Mouse (Mus musculus) embryonic facial prominence, embryonic 13.5 days (tissue): Measurements from ENCODE around the gene Runx3. TPM values are rescaled to one million over a fixed set of nuclear protein-coding genes. Genes with fewer than 3 reads are reported as not detected.
A peak's percentile ranks its signal among the peaks of the same experiment; 100 is the strongest.

Source experiments
- ATAC-seq: fragments of 200-750 bp; cut with Nextera tagmentation; 2 replicates; pipeline ENCODE4 v1.8.0; 2017; ENCODE audit warnings: low read depth; ENCODE audit not compliant: insufficient number of reproducible peaks, insufficient read depth, low FRiP score, low TSS enrichment
- H3K27ac ChIP-seq: fragments of 300-500 bp; sonication (generic); 2 replicates; pipeline ENCODE4 v1.5.1; 2015; ENCODE audit warnings: moderate library complexity, mild to moderate bottlenecking, inconsistent platforms
- H3K27me3 ChIP-seq: fragments of 300-500 bp; sonication (generic); 2 replicates; pipeline ENCODE4 v1.6.1; 2015; ENCODE audit warnings: mild to moderate bottlenecking, inconsistent platforms
- H3K36me3 ChIP-seq: fragments of 300-500 bp; sonication (generic); 2 replicates; pipeline ENCODE4 v1.6.1; 2015; ENCODE audit warnings: mild to moderate bottlenecking, inconsistent platforms
- H3K4me1 ChIP-seq: fragments of 300-500 bp; sonication (generic); 2 replicates; pipeline ENCODE4 v1.6.1; 2015; ENCODE audit warnings: inconsistent platforms
- H3K4me2 ChIP-seq: fragments of 300-500 bp; sonication (generic); 2 replicates; pipeline ENCODE4 v1.6.1; 2015; ENCODE audit warnings: moderate library complexity, mild to moderate bottlenecking, inconsistent platforms
- H3K4me3 ChIP-seq: fragments of 300-500 bp; sonication (generic); 2 replicates; pipeline ENCODE4 v1.5.1; 2015; ENCODE audit warnings: mild to moderate bottlenecking, inconsistent platforms
- H3K9ac ChIP-seq: fragments of 300-500 bp; sonication (generic); 2 replicates; pipeline ENCODE4 v1.6.1; 2015; ENCODE audit warnings: mild to moderate bottlenecking, inconsistent platforms
- H3K9me3 ChIP-seq: fragments of 300-500 bp; sonication (generic); 2 replicates; pipeline ENCODE4 v1.6.1; 2016; ENCODE audit warnings: inconsistent platforms
- WGBS: fragments of 180-500 bp; shearing (Covaris S2); methylation state at CpG from one replicate; pipeline ENCODE4 v1.1.7; 2015; ENCODE audit warnings: mixed read lengths; 5-methylcytosine and 5-hydroxymethylcytosine counted together
- polyA plus RNA-seq: library from polyadenylated mRNA; unstranded; fragments of >200 nt; fragmentation: Nextera tagmentation; extraction: Ambion mirVana; gene quantifications from 2 replicates; pipeline ENCODE4 v1.2.1, GENCODE M21; 2015

The Runx3 gene
- 3.1 and 3.9 TPM in 2 replicates for polyA plus RNA-seq

DNA sequence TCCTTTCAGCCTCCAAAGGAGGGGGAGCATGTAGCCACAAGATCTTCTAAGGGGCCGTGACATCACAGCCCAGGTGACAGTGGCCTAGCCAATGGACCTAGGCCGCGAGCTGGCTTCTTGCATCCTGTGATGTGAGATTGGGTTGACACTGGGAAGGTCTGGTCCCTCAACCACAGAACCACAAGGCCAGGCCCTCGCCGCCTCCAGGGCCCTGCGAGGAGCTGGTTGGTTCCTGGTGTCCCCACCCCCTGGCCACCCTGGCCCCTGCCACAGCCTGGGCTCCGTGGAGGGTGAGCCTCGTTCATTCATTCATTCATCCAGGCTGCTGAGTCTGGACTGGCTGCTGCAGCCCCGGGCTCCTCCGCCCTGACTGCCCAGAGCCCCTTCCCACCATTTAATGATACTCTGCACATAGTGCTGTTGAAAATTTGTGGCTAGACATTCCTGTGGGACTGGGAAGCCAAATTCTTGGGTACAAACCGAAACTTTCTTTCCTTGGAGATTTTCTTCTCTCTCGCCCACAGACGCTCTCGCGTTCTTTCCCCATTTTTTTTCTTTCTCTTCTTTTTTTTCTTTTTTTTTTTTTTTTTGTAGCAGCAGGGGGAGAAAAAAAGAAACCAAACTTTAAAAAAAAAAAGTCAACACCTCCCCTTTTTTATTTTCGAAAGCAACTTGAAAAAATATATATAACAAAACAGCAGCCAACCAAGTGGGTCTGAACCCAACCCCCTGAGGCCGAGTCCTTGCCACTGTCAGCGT is at the start of gene Runx3:
Runx3 (plus strand) TSS at position 311 of the 759 bp plus-strand sequence.
- peak within 1 kb of the TSS; percentile 27; the same call in 1 of the 2 replicates for H3K9ac ChIP-seq

GRCm38 (mm10) chr4:135072671-135073070 is 47.8 kb upstream of the Runx3 start:
- H3K4me3 ChIP-seq, result no peak overlapping the region
- no peak for ATAC-seq
- H3K27me3 ChIP-seq, result no peaks in the 10 kb centered on the region
- H3K9me3 ChIP-seq, result no peaks in the 10 kb centered on the region
- WGBS, result 89% methylated on average over 6 of the region's 6 CpGs
- H3K4me1 ChIP-seq, result peaks cover 6% of the 10 kb centered on the region
- H3K4me2 ChIP-seq, result no peak overlapping the region
- H3K27ac ChIP-seq, result no peak overlapping the region
- no peaks in the 10 kb centered on the region for H3K36me3 ChIP-seq
- H3K9ac ChIP-seq, result no peak overlapping the region

More for the DNA sequence above, at the start of gene Runx3:
- H3K36me3 ChIP-seq, result no peaks in the 10 kb centered on the region
- WGBS, result 63% methylated on average over 18 of the region's 18 CpGs
- ATAC-seq, result peak; percentile 52
- H3K4me3 ChIP-seq, result 0 out of 2 replicates have a peak within 1 kb of the TSS, but pooled peaks have one; percentile 2
- H3K4me2 ChIP-seq, result peak within 1 kb of the TSS; percentile 32
- no peaks in the 10 kb centered on the region for H3K27me3 ChIP-seq
- peaks cover 47% of the 10 kb centered on the region for H3K4me1 ChIP-seq
- H3K9me3 ChIP-seq, result no peaks in the 10 kb centered on the region
- peak within 1 kb of the TSS; percentile 81 for H3K27ac ChIP-seq

- WGBS, result 71% methylated on average over 10 of the region's 10 CpGs
- H3K9ac ChIP-seq, result no peak overlapping the region
Observed at GRCm38 (mm10) chr4:135073523-135073922, 46.9 kb upstream of the Runx3 start.

GRCm38 (mm10) chr4:135074646-135075045 is 45.8 kb upstream of the Runx3 start:
- Histone ChIP-seq H3K9me3 (no peaks in the 10 kb centered on the region), H3K4me1 (peaks cover 9% of the 10 kb centered on the region), H3K9ac (no peak overlapping the region), H3K36me3 (no peaks in the 10 kb centered on the region), H3K4me3 (no peak overlapping the region), H3K27me3 (no peaks in the 10 kb centered on the region), H3K27ac (no peak overlapping the region), H3K4me2 (no peak overlapping the region)
- ATAC-seq, result no peak
- WGBS, result 59% methylated on average over 4 of the region's 4 CpGs

More at GRCm38 (mm10) chr4:135073523-135073922, 46.9 kb upstream of the Runx3 start:
- Histone ChIP-seq H3K27ac (no peak overlapping the region), H3K27me3 (no peaks in the 10 kb centered on the region), H3K36me3 (no peaks in the 10 kb centered on the region), H3K4me2 (no peak overlapping the region), H3K4me3 (no peak overlapping the region), H3K9me3 (no peaks in the 10 kb centered on the region), H3K4me1 (peaks cover 6% of the 10 kb centered on the region)
- ATAC-seq, result no peak

GRCm38 (mm10) chr4:135075360-135075759 is 45.1 kb upstream of the Runx3 start:
- H3K27ac ChIP-seq, result no peak overlapping the region
- WGBS, result 85% methylated on average over 6 of the region's 6 CpGs

DNA sequence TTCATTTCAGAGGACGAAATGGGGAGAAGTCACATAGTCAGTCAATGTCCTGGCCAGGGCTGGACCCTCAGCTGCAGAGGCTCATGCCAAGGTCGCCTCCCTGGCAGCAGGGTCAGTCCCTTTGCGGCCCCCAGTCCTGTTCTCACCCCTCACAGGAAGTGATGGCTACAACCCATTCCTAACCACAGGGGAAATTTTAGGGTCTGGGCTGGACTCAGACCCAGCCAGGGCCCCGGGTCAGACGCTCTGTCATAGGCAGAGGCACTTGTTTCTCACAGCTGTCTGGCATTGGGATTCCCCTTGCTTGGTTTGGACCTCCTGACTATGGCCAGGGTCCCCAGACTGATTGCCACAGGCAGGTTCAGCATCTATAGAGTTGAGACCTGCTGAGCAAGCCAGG is 43.8 kb upstream of the Runx3 start:
- Histone ChIP-seq H3K4me1 (peaks cover 21% of the 10 kb centered on the region), H3K36me3 (no peaks in the 10 kb centered on the region), H3K4me3 (no peak overlapping the region), H3K27me3 (0 out of 2 replicates have a peak, but pooled peaks cover 5% of the 10 kb centered on the region), H3K27ac (no peak overlapping the region), H3K9ac (no peak overlapping the region), H3K4me2 (no peak overlapping the region), H3K9me3 (no peaks in the 10 kb centered on the region)
- WGBS, result 80% methylated on average over 5 of the region's 5 CpGs
- no peak for ATAC-seq

More at GRCm38 (mm10) chr4:135075360-135075759, 45.1 kb upstream of the Runx3 start:
- Histone ChIP-seq H3K9ac (no peak overlapping the region), H3K4me3 (no peak overlapping the region), H3K9me3 (no peaks in the 10 kb centered on the region), H3K4me2 (no peak overlapping the region), H3K4me1 (peaks cover 16% of the 10 kb centered on the region), H3K36me3 (no peaks in the 10 kb centered on the region), H3K27me3 (0 out of 2 replicates have a peak, but pooled peaks cover 5% of the 10 kb centered on the region)
- no peak for ATAC-seq

DNA sequence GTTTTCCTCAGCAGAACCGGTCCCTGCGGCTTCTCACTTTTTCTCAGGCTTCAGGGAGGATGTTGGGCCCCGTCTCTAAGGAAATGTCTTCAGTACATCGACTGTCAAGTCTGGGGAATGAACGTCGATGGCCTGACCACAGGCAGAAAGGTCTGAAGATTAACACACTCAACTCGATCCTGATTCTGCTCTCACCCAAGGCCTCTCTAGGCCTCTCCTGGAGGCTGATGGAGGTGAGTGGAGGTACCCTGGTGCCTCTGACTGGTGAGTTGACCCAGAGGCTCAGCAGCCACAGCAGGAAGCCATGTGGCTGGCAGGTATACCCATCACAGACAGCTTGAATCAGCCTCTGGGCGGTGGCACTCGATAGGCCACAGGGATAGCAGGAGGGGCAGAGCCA is 43.3 kb upstream of the Runx3 start:
- 75% methylated on average over 9 of the region's 9 CpGs for WGBS
- Histone ChIP-seq H3K4me3 (no peak overlapping the region), H3K9me3 (no peaks in the 10 kb centered on the region), H3K36me3 (no peaks in the 10 kb centered on the region), H3K27ac (no peak overlapping the region), H3K4me2 (no peak overlapping the region), H3K4me1 (peaks cover 21% of the 10 kb centered on the region), H3K9ac (peak overlapping the region; percentile 47; the same call in 1 of the 2 replicates), H3K27me3 (0 out of 2 replicates have a peak, but pooled peaks cover 5% of the 10 kb centered on the region)
- ATAC-seq, result no peak

DNA sequence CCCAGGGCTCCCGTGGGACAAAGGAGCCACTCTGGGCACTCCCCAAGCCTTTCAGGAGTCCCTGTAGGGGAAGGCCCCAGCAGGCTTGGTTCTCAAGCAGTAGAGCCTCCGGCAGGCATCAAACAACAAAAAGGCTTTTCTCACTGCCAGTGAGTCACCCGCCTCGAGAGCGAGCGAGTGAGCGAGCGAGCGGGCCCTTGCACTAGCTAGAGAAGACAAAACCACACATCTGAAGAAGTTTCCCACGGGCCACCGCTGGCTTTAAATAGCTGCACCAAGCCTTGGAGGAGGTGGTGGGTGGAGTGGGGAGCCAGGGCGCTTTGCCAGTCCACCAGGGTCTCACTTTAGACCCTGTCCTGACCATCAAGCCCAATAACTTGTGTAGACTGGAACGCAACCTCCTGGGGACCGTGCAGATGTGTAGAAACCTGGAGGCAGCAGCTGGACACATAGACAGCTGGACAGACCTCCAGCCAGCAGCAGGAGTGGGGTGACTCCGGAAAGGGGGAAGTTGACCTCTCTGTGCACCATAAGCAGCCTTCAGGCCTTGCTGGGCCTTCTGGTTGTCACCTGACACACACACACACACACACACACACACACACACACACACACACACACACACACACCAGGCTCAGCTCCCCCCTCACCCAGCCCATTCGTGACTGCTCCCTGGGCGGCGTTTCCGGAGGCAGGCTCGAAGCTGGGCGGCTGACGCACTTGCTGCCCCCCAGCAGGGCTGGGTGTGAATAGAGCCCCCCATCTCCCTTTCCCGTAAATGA is 40.4 kb upstream of the Runx3 start:
- Histone ChIP-seq H3K4me2 (no peak overlapping the region), H3K9me3 (no peaks in the 10 kb centered on the region), H3K27ac (peak overlapping the region; percentile 44; the same call in 1 of the 2 replicates), H3K9ac (peak overlapping the region; percentile 11; the same call in 1 of the 2 replicates), H3K4me3 (no peak overlapping the region), H3K27me3 (0 out of 2 replicates have a peak, but pooled peaks cover 5% of the 10 kb centered on the region), H3K4me1 (peaks cover 41% of the 10 kb centered on the region), H3K36me3 (no peaks in the 10 kb centered on the region)
- 38% methylated on average over 23 of the region's 23 CpGs for whole genome bisulfite sequencing
- ATAC-seq, result no peak

GRCm38 (mm10) chr4:135080641-135080920 is 39.9 kb upstream of the Runx3 start:
- H3K27ac ChIP-seq, result no peak overlapping the region
- ATAC-seq, result no peak
- H3K27me3 ChIP-seq, result 0 out of 2 replicates have a peak, but pooled peaks cover 9% of the 10 kb centered on the region
- WGBS, result 51% methylated on average over 7 of the region's 7 CpGs
- peak overlapping the region; percentile 11; the same call in 1 of the 2 replicates for H3K9ac ChIP-seq
- H3K4me1 ChIP-seq, result peaks cover 41% of the 10 kb centered on the region
- no peak overlapping the region for H3K4me3 ChIP-seq
- no peaks in the 10 kb centered on the region for H3K36me3 ChIP-seq
- H3K9me3 ChIP-seq, result no peaks in the 10 kb centered on the region
- H3K4me2 ChIP-seq, result no peak overlapping the region

- Histone ChIP-seq H3K36me3 (no peaks in the 10 kb centered on the region), H3K27ac (no peak overlapping the region), H3K27me3 (0 out of 2 replicates have a peak, but pooled peaks cover 13% of the 10 kb centered on the region), H3K9ac (no peak overlapping the region), H3K4me1 (peaks cover 36% of the 10 kb centered on the region), H3K9me3 (no peaks in the 10 kb centered on the region), H3K4me2 (no peak overlapping the region), H3K4me3 (no peak overlapping the region)
- 52% methylated on average over 6 of the region's 6 CpGs for WGBS
- no peak for ATAC-seq
Observed at GRCm38 (mm10) chr4:135083089-135083488, 37.4 kb upstream of the Runx3 start.

DNA sequence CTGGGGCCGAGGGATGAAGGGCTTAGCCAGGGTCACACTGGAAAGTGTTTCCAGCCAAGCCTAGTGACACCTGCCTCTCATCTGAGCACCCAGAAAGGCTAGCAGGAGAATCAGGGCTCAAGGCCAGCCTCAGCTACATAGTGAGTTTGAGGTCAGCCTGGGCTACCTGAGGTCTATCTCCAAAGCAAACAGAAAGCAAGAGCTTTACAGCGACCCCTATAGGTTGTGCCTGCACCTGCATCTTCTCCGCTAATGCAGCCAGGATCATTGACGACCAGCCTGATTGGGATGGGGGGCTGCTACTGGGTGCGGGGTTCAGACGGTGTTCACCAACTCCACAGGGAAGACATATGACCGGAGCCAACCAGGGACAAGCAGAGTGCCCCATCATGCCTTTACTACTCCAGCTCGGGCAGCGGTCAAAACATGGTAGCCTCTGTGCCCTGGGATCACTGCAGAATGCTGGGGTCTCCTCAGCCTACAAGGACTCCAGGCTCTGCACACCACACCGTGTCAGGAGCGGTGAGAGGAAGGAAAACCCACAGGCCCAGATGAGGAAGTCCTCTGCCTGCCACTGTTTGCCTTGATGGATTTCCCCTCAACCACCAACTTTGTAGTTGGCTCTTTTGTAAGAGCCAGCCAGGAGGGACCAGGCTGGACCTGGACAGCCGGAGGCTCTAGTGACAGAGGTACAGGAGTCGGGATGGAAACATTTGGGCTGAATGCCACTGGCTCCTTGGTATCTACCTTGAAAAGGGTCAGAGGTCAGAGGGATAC is 35.2 kb upstream of the Runx3 start:
- no peak overlapping the region for H3K9ac ChIP-seq
- no peaks in the 10 kb centered on the region for H3K9me3 ChIP-seq
- peaks cover 38% of the 10 kb centered on the region for H3K4me1 ChIP-seq
- H3K4me3 ChIP-seq, result no peak overlapping the region
- peaks cover 10% of the 10 kb centered on the region; the same call in 1 of the 2 replicates for H3K27me3 ChIP-seq
- 75% methylated on average over 13 of the region's 13 CpGs for WGBS
- H3K4me2 ChIP-seq, result no peak overlapping the region
- H3K27ac ChIP-seq, result no peak overlapping the region
- H3K36me3 ChIP-seq, result no peaks in the 10 kb centered on the region
- no peak for ATAC-seq
